Mouse (Mus musculus) lung, postnatal 0 days (tissue): ENCODE measurements around the gene Pkdcc. TPM values are rescaled to one million over a fixed set of nuclear protein-coding genes. Genes with fewer than 3 reads are reported as not detected.
A peak's percentile ranks its signal among the peaks of the same experiment; 100 is the strongest.

Source experiments
- ATAC-seq: fragments of 200-750 bp; cut with Nextera tagmentation; 2 replicates; pipeline ENCODE4 v1.8.0; 2017; ENCODE audit warnings: moderate library complexity
- DNase-seq: peaks from one replicate; pipeline ENCODE4 v3.0.0-alpha.2; 2016; ENCODE audit warnings: low spot score
- H3K27ac ChIP-seq: fragments of 300-500 bp; sonication (generic); 2 replicates; pipeline ENCODE4 v1.5.1; 2014; ENCODE audit warnings: antibody characterized with exemption, mild to moderate bottlenecking, low read length, mixed read lengths
- H3K27me3 ChIP-seq: fragments of 300-500 bp; sonication (generic); replicated peaks from 2 replicates; pipeline ENCODE4 v1.6.1; 2014; ENCODE audit warnings: low read length, mixed read lengths; ENCODE audit not compliant: insufficient read depth
- H3K36me3 ChIP-seq: fragments of 300-500 bp; sonication (generic); 2 replicates; pipeline ENCODE4 v1.6.1; 2014; ENCODE audit warnings: low read length, mixed read lengths; ENCODE audit not compliant: insufficient read depth
- H3K4me1 ChIP-seq: fragments of 300-500 bp; sonication (generic); 2 replicates; pipeline ENCODE4 v1.6.1; 2014; ENCODE audit warnings: antibody characterized with exemption, low read depth, low read length, mixed read lengths; ENCODE audit not compliant: insufficient read depth
- H3K4me2 ChIP-seq: fragments of 300-500 bp; sonication (generic); replicated peaks from 2 replicates; pipeline ENCODE4 v1.6.1; 2014; ENCODE audit warnings: low read depth, mild to moderate bottlenecking, low read length, moderate library complexity, mixed read lengths
- H3K4me3 ChIP-seq: fragments of 300-500 bp; sonication (generic); 2 replicates; pipeline ENCODE4 v1.5.1; 2014; ENCODE audit warnings: low read depth, low read length
- H3K9ac ChIP-seq: fragments of 300-500 bp; sonication (generic); replicated peaks from 2 replicates; pipeline ENCODE4 v1.6.1; 2014; ENCODE audit warnings: low read depth, mild to moderate bottlenecking
- H3K9me3 ChIP-seq: fragments of 300-500 bp; sonication (generic); 2 replicates; pipeline ENCODE4 v1.6.1; 2016; ENCODE audit warnings: low read length, mixed read lengths
- CTCF ChIP-seq: IDR thresholded peaks from 2 replicates; pipeline ENCODE4 v1.5.1; 2016; ENCODE audit warnings: antibody characterized with exemption, mild to moderate bottlenecking
- EP300 ChIP-seq: IDR thresholded peaks from 2 replicates; pipeline ENCODE4 v1.6.1; 2016; ENCODE audit warnings: antibody characterized with exemption, mild to moderate bottlenecking, control low read depth
- WGBS: fragments of 180-500 bp; shearing (Covaris S2); extraction: QIAGEN DNeasy Blood & Tissue Kit; methylation state at CpG from one replicate; pipeline ENCODE4 v1.1.7; 2014; 5-methylcytosine and 5-hydroxymethylcytosine counted together
- polyA plus RNA-seq: library from polyadenylated mRNA; unstranded; fragments of >200 nt; fragmentation: Nextera tagmentation; extraction: Ambion mirVana; gene quantifications from 2 replicates; pipeline ENCODE4 v1.2.1, GENCODE M21; 2015

Gene Pkdcc
- polyA plus RNA-seq, 1 experiment from 2014 or later: 3.6 TPM

- no peaks in the 10 kb centered on the region for H3K4me1 ChIP-seq
- no peaks in the 10 kb centered on the region for H3K36me3 ChIP-seq
- H3K9me3 ChIP-seq: no peaks in the 10 kb centered on the region
- H3K27me3 ChIP-seq: no peaks in the 10 kb centered on the region
- no peak overlapping the region for H3K4me2 ChIP-seq
- DNase-seq (no peak), ATAC-seq (no peak)
- no peak overlapping the region for H3K27ac ChIP-seq
- no peak for TF ChIP-seq EP300
- no peak for TF ChIP-seq CTCF
- 73% methylated on average over 7 of the region's 7 CpGs for WGBS
- no peak overlapping the region for H3K9ac ChIP-seq
- no peak overlapping the region for H3K4me3 ChIP-seq
Measured at GRCm38 (mm10) chr17:83181086-83181485, 34.0 kb upstream of the Pkdcc start.

GRCm38 (mm10) chr17:83181592-83181991 is 33.5 kb upstream of the Pkdcc start:
- Histone ChIP-seq H3K27me3 (no peaks in the 10 kb centered on the region), H3K27ac (no peak overlapping the region), H3K9me3 (no peaks in the 10 kb centered on the region), H3K9ac (no peak overlapping the region), H3K4me2 (no peak overlapping the region), H3K36me3 (no peaks in the 10 kb centered on the region), H3K4me3 (no peak overlapping the region), H3K4me1 (no peaks in the 10 kb centered on the region)
- ATAC-seq (no peak), DNase-seq (no peak)
- TF ChIP-seq CTCF (no peak), EP300 (no peak)
- WGBS: 64% methylated on average over 7 of the region's 7 CpGs

DNA sequence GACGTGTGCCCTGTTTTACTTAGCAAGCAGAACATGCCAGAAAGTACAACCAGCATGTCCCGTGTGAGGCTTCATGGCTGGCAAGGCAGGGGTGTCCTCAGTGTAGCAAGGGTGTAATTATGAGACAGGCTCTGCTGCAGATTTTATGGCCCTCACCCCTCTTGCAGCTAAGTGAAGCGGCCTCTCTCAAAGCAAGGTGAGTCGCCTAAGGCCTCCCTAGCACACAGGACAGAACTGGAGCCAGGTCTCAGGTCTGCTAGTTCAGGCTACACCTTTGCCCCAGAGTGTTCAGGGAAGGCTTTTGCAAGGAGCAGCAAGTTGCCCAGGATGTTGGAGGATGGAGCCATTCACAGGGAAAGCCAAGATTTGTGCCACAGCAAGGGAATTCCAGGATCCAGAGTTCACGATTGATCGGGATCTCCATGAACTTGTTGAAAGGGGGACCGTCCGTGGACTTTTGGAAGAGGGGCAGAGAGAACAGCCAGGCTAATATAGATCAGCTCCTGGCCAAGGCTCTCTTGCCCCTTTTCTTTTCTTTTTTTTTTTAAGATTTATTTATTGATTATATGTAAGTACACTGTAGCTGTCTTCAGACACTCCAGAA is 32.9 kb upstream of the Pkdcc start:
- DNase-seq: no peak
- H3K4me2 ChIP-seq: no peak overlapping the region
- H3K9ac ChIP-seq: no peak overlapping the region
- no peaks in the 10 kb centered on the region for H3K9me3 ChIP-seq
- 87% methylated on average over 8 of the region's 8 CpGs for WGBS
- no peaks in the 10 kb centered on the region for H3K27me3 ChIP-seq
- no peaks in the 10 kb centered on the region for H3K36me3 ChIP-seq
- TF ChIP-seq EP300 (no peak), CTCF (no peak)
- H3K4me1 ChIP-seq: no peaks in the 10 kb centered on the region
- H3K4me3 ChIP-seq: no peak overlapping the region
- no peak overlapping the region for H3K27ac ChIP-seq
- ATAC-seq: no peak

- no peaks in the 10 kb centered on the region for H3K27me3 ChIP-seq
- no peak for TF ChIP-seq CTCF
- no peak for TF ChIP-seq EP300
- no peaks in the 10 kb centered on the region for H3K9me3 ChIP-seq
- no peaks in the 10 kb centered on the region for H3K36me3 ChIP-seq
- H3K4me3 ChIP-seq: no peak overlapping the region
- no peak overlapping the region for H3K27ac ChIP-seq
- DNase-seq (no peak), ATAC-seq (no peak)
- H3K4me2 ChIP-seq: no peak overlapping the region
- no peaks in the 10 kb centered on the region for H3K4me1 ChIP-seq
- 58% methylated on average over 6 of the region's 6 CpGs for WGBS
- H3K9ac ChIP-seq: no peak overlapping the region
Measured at GRCm38 (mm10) chr17:83182780-83183179, 32.3 kb upstream of the Pkdcc start.

- DNase-seq (peak; percentile 60), ATAC-seq (no peak)
- TF ChIP-seq EP300 (no peak), CTCF (no peak)
- no peaks in the 10 kb centered on the region for H3K36me3 ChIP-seq
- no peaks in the 10 kb centered on the region for H3K4me1 ChIP-seq
- no peak overlapping the region for H3K4me3 ChIP-seq
- H3K27me3 ChIP-seq: no peaks in the 10 kb centered on the region
- no peak overlapping the region for H3K27ac ChIP-seq
- H3K4me2 ChIP-seq: no peak overlapping the region
- WGBS: 43% methylated on average over 11 of the region's 11 CpGs
- no peak overlapping the region for H3K9ac ChIP-seq
- H3K9me3 ChIP-seq: no peaks in the 10 kb centered on the region
Measured at GRCm38 (mm10) chr17:83187751-83188565, 27.1 kb upstream of the Pkdcc start.

- no peak for DNase-seq
- WGBS: 83% methylated on average over 9 of the region's 9 CpGs
- TF ChIP-seq CTCF (no peak), EP300 (no peak)
- H3K27ac ChIP-seq: no peak overlapping the region
- H3K4me1 ChIP-seq: no peaks in the 10 kb centered on the region
- no peaks in the 10 kb centered on the region for H3K9me3 ChIP-seq
- H3K27me3 ChIP-seq: no peaks in the 10 kb centered on the region
- no peak for ATAC-seq
- H3K4me3 ChIP-seq: no peak overlapping the region
- H3K36me3 ChIP-seq: no peaks in the 10 kb centered on the region
- no peak overlapping the region for H3K4me2 ChIP-seq
- H3K9ac ChIP-seq: no peak overlapping the region
Measured at GRCm38 (mm10) chr17:83190810-83191209, 24.3 kb upstream of the Pkdcc start.
